Mouse (Mus musculus): ENCODE data around the gene Kdelr2. TPM values are rescaled to one million over a fixed set of nuclear protein-coding genes. Genes with fewer than 3 reads are reported as not detected.

Kdelr2 gene
- total and polyA plus RNA-seq, 2 experiments from 2014 or later = 97.3 to 138 TPM

- DNase-seq (ENCODE audit: low spot score) = peak; percentile 47
- no peak for TF ChIP-seq CTCF (IDR thresholded peaks at IDR 0.05)
- Histone ChIP-seq H3K36me3 (ENCODE audit: insufficient read depth, low read length) (no peaks in the 10 kb centered on the region), H3K27me3 (ENCODE audit: insufficient read depth, low read length) (peaks cover 71% of the 10 kb centered on the region), H3K9ac (replicated peaks; ENCODE audit: low read length, poor library complexity, severe bottlenecking) (no peak overlapping the region), H3K4me2 (ENCODE audit: low read depth, low read length, poor library complexity, severe bottlenecking) (peak overlapping the region; percentile 55), H3K4me3 (ENCODE audit: low read depth, low read length) (peak overlapping the region; percentile 28), H3K4me1 (ENCODE audit: insufficient read depth, low read length) (peaks cover 3% of the 10 kb centered on the region; the same call in 1 of the 2 replicates), H3K27ac (ENCODE audit: low read depth, low read length) (no peak overlapping the region), H3K9me3 (ENCODE audit: low read length) (no peaks in the 10 kb centered on the region)
- WGBS = 25% methylated on average over 17 of the region's 17 CpGs
- no peak for ATAC-seq (ENCODE audit: low FRiP score)
These were observed 33.1 kb upstream of the Kdelr2 start for GRCm38 (mm10) chr5:143370416-143371145.

- H3K36me3 ChIP-seq (ENCODE audit: insufficient read depth, low read length) = no peaks in the 10 kb centered on the region
These were observed 32.5 kb upstream of the Kdelr2 start for GRCm38 (mm10) chr5:143371146-143371510.

GRCm38 (mm10) chr5:143372818-143373217 is 30.8 kb upstream of the Kdelr2 start:
- Histone ChIP-seq H3K36me3 (ENCODE audit: insufficient read depth, low read length) (no peaks in the 10 kb centered on the region), H3K4me1 (ENCODE audit: insufficient read depth, low read length) (peaks cover 3% of the 10 kb centered on the region; the same call in 1 of the 2 replicates), H3K27ac (ENCODE audit: low read depth, low read length) (no peak overlapping the region), H3K9ac (replicated peaks; ENCODE audit: low read length, poor library complexity, severe bottlenecking) (peak overlapping the region; percentile 48), H3K4me3 (ENCODE audit: low read depth, low read length) (peak overlapping the region; percentile 38), H3K9me3 (ENCODE audit: low read length) (no peaks in the 10 kb centered on the region), H3K27me3 (ENCODE audit: insufficient read depth, low read length) (peaks cover 68% of the 10 kb centered on the region), H3K4me2 (ENCODE audit: low read depth, low read length, poor library complexity, severe bottlenecking) (peak overlapping the region; percentile 57)
- under 1% methylated on average over 32 of the region's 35 CpGs for WGBS
- TF ChIP-seq CTCF (IDR thresholded peaks at IDR 0.05) = peak; percentile 64
- ATAC-seq (ENCODE audit: low FRiP score) (no peak), DNase-seq (ENCODE audit: low spot score) (peak; percentile 53)

More at GRCm38 (mm10) chr5:143371146-143371510, 32.5 kb upstream of the Kdelr2 start:
- H3K4me1 ChIP-seq (ENCODE audit: insufficient read depth, low read length) = peaks cover 3% of the 10 kb centered on the region; the same call in 1 of the 2 replicates
- H3K9ac ChIP-seq (replicated peaks; ENCODE audit: low read length, poor library complexity, severe bottlenecking) = no peak overlapping the region
- DNase-seq (ENCODE audit: low spot score) (no peak), ATAC-seq (ENCODE audit: low FRiP score) (no peak)
- H3K4me2 ChIP-seq (ENCODE audit: low read depth, low read length, poor library complexity, severe bottlenecking) = no peak overlapping the region
- H3K9me3 ChIP-seq (ENCODE audit: low read length) = no peaks in the 10 kb centered on the region
- 61% methylated on average over 4 of the region's 4 CpGs for WGBS
- H3K27me3 ChIP-seq (ENCODE audit: insufficient read depth, low read length) = peaks cover 71% of the 10 kb centered on the region
- no peak overlapping the region for H3K4me3 ChIP-seq (ENCODE audit: low read depth, low read length)
- TF ChIP-seq CTCF (IDR thresholded peaks at IDR 0.05) = no peak
- no peak overlapping the region for H3K27ac ChIP-seq (ENCODE audit: low read depth, low read length)

- Histone ChIP-seq H3K4me2 (ENCODE audit: low read depth, low read length, poor library complexity, severe bottlenecking) (peak overlapping the region; percentile 46), H3K36me3 (ENCODE audit: insufficient read depth, low read length) (no peaks in the 10 kb centered on the region), H3K9ac (replicated peaks; ENCODE audit: low read length, poor library complexity, severe bottlenecking) (no peak overlapping the region), H3K9me3 (ENCODE audit: low read length) (no peaks in the 10 kb centered on the region), H3K27me3 (ENCODE audit: insufficient read depth, low read length) (peaks cover 45% of the 10 kb centered on the region), H3K4me3 (ENCODE audit: low read depth, low read length) (peak overlapping the region; percentile 26), H3K27ac (ENCODE audit: low read depth, low read length) (no peak overlapping the region), H3K4me1 (ENCODE audit: insufficient read depth, low read length) (peaks cover 3% of the 10 kb centered on the region; the same call in 1 of the 2 replicates)
- TF ChIP-seq CTCF (IDR thresholded peaks at IDR 0.05) = peak; percentile 82
- peak; percentile 63 for DNase-seq (ENCODE audit: low spot score)
- ATAC-seq (ENCODE audit: low FRiP score) = no peak
- 8% methylated on average over 21 of the region's 21 CpGs for WGBS
These were observed 28.4 kb upstream of the Kdelr2 start for GRCm38 (mm10) chr5:143375242-143375641.

GRCm38 (mm10) chr5:143376156-143376555 is 27.5 kb upstream of the Kdelr2 start:
- no peak overlapping the region for H3K27ac ChIP-seq (ENCODE audit: low read depth, low read length)
- H3K4me3 ChIP-seq (ENCODE audit: low read depth, low read length) = no peak overlapping the region
- H3K9ac ChIP-seq (replicated peaks; ENCODE audit: low read length, poor library complexity, severe bottlenecking) = no peak overlapping the region
- no peaks in the 10 kb centered on the region for H3K9me3 ChIP-seq (ENCODE audit: low read length)
- ATAC-seq (ENCODE audit: low FRiP score) (no peak), DNase-seq (ENCODE audit: low spot score) (no peak)
- peaks cover 3% of the 10 kb centered on the region; the same call in 1 of the 2 replicates for H3K4me1 ChIP-seq (ENCODE audit: insufficient read depth, low read length)
- H3K36me3 ChIP-seq (ENCODE audit: insufficient read depth, low read length) = no peaks in the 10 kb centered on the region
- peak; percentile 43 for TF ChIP-seq CTCF (IDR thresholded peaks at IDR 0.05)
- no peak overlapping the region for H3K4me2 ChIP-seq (ENCODE audit: low read depth, low read length, poor library complexity, severe bottlenecking)
- H3K27me3 ChIP-seq (ENCODE audit: insufficient read depth, low read length) = peaks cover 39% of the 10 kb centered on the region
- 85% methylated on average over 4 of the region's 4 CpGs for WGBS
